Mouse (Mus musculus) adrenal gland, adult 18-20 months (tissue): ENCODE results near the gene Haspin. TPM values are rescaled to one million over a fixed set of nuclear protein-coding genes. Genes with fewer than 3 reads are reported as not detected.

Experiments
- DNase-seq, 2 experiments: peaks; one replicate each; pipeline ENCODE4 v3.0.0; 2021 to 2022; ENCODE audit warnings: low spot score in 2 of 2
- total RNA-seq, 2 experiments: library from RNA; stranded (reverse); gene quantifications; 1 replicate in 1 of 2; 2 replicates in 1 of 2; pipeline ENCODE4 v1.2.3; 2021

The Haspin gene
- total RNA-seq, 2 experiments from 2014 or later, result 0.13 to 0.46 TPM

DNA sequence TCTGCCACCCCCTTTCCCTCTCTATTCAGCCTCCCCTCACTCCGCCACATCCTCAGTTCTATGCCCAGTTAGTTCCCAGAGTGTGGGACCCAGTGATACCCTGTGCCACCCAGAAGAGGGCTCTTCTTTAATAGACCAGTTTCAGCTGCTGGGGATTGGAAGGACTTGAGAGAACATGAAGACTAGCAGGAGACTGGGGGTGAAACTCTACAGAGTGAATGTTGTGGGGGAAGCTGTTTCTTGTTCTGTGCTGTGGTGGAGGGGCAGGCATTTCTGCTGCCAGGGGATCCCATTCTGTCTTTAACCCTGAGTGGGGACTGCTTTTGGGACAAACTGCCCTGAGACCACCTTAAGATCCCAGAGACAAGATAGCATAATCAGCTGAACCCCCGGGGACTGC, 47.3 kb downstream of the Haspin start:
- no peak for DNase-seq

DNA sequence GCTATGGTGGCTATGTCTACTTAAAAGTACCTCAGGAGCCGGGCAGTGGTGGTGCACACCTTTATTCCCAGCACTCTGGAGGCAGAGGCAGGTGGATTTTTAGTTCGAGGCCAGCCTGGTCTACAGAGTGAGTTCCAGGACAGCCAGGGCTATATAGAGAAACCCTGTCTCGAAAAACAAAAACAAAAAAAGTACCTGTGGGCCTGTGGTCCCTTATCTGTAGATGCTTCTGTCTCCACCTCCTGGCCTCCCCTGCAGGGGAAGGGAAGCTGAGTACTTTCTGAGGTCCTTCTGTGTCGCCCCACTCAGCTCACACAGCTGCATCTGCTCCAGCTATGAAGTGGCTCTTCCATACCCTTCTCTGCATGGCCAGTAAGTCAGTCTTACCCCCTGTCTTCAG, 47.8 kb downstream of the Haspin start, which contains the start of gene Itgae:
Itgae (plus strand) TSS at position 301 of the 400 bp plus-strand sequence.
- DNase-seq, result no peak

DNA sequence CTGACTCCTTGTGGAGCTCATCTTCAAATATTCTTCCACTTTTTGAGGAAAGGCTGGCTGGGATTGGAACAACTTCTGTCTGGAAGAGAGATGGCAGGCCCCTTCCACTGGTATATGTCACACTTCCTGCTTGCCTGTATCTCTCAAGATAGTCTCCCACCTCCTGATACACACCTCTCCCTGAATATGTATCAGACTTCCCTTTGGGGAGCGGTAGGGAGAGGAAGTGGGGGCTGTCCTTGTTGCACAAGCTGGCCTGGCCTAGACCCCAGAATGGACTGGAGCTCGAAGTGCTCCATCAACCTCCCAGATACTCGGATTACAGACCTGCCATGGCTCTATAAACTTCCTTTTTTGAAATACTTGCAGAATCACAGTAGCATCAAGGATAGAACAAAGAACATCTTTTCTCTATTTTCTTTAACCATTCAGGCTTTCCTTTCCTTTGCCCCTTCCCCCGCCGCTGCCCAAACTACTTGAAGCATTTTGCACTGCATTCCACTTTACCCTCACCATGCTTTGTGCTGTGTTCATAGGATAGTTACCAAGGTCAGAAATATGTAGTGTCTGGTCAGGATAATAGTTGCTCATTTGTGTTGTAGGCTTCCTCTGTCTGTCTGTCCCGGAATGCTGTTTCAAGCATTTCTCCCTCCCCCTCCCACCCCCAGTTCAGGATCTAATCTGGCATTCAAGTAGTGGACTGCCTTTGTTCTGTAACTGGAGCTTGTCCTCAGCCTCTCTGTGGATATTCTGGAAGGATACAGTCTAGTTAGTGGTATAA, 50.2 kb downstream of the Haspin start:
- no peak for DNase-seq

Other genes starting within 250 kb of the Haspin start
- 10 to 100 TPM in 1 of 2 experiments, 1 to 10 TPM in 1; 8.6 to 10.2 TPM for gene Atp2a3, start 177.1 kb downstream of the Haspin start, total RNA-seq
- gene P2rx1, start 139.2 kb downstream of the Haspin start, total RNA-seq, result under 1 TPM; 0.56 to 0.83 TPM
- 1 to 10 TPM; 2.5 to 4.5 TPM for gene Camkk1, start 119.3 kb downstream of the Haspin start, total RNA-seq
- 10 to 100 TPM in 1 of 2 experiments, 1 to 10 TPM in 1; 9.2 to 10.5 TPM for gene Ncbp3, start 90.5 kb downstream of the Haspin start, total RNA-seq
- gene Itgae, start 47.7 kb downstream of the Haspin start, total RNA-seq, result 1 to 10 TPM in 1 of 2 experiments, under 1 TPM in 1; 0.33 to 1.1 TPM
- 10 to 100 TPM in 1 of 2 experiments, 1 to 10 TPM in 1; 4.6 to 19.3 TPM for gene P2rx5, start 22.1 kb upstream of the Haspin start, total RNA-seq
- 10 to 100 TPM; 77.7 to 94.3 TPM for gene Emc6, start 38.7 kb upstream of the Haspin start, total RNA-seq
- gene Tax1bp3, start 38.8 kb upstream of the Haspin start, total RNA-seq, result 10 to 100 TPM; 70.0 to 91.8 TPM
- gene Ctns, start 60.7 kb upstream of the Haspin start, total RNA-seq, result 10 to 100 TPM; 16.5 to 18.8 TPM
- 10 to 100 TPM in 1 of 2 experiments, 1 to 10 TPM in 1; 7.1 to 11.7 TPM for gene Shpk, start 61.2 kb upstream of the Haspin start, total RNA-seq
- under 1 TPM; 0.27 to 0.80 TPM for gene Trpv1, start 96.0 kb upstream of the Haspin start, total RNA-seq
- under 1 TPM; 0.10 to 0.16 TPM for gene Trpv3, start 129.1 kb upstream of the Haspin start, total RNA-seq
- 10 to 100 TPM in 1 of 2 experiments, 1 to 10 TPM in 1; 9.9 to 26.6 TPM for gene Aspa, start 191.3 kb upstream of the Haspin start, total RNA-seq
- gene Gm49340, start 191.4 kb upstream of the Haspin start, total RNA-seq, result not detected
- 1 to 10 TPM in 1 of 2 experiments, under 1 TPM in 1; 0.96 to 1.0 TPM for gene Spata22, start 191.4 kb upstream of the Haspin start, total RNA-seq
- gene Olfr20, start 212.5 kb upstream of the Haspin start, total RNA-seq, result not detected
- gene Olfr376, start 233.0 kb upstream of the Haspin start, total RNA-seq, result not detected